Mouse (Mus musculus): ENCODE measurements around the gene Grb10. TPM values are rescaled to one million over a fixed set of nuclear protein-coding genes. Genes with fewer than 3 reads are reported as not detected.

The Grb10 gene
- polyA plus RNA-seq, 1 experiment, result 27.4 TPM

GRCm38 (mm10) chr11:12044245-12044644, 5.8 kb upstream of the Grb10 start:
- WGBS, result 59% methylated on average over 3 of the region's 3 CpGs
- no peak for DNase-seq
- TF ChIP-seq CTCF (IDR thresholded peaks at IDR 0.05; ENCODE audit: insufficient read depth, low read length), result peak; percentile 25; the same call in 1 of the 2 replicates
- no peak for TF ChIP-seq POLR2A (IDR thresholded peaks at IDR 0.05; ENCODE audit: borderline replicate concordance, extremely low read depth, low read depth, low read length)
- H3K4me3 ChIP-seq (replicated peaks; ENCODE audit: extremely low read depth, low read depth, low read length), result no peak overlapping the region
- no peaks in the 10 kb centered on the region for H3K4me1 ChIP-seq (ENCODE audit: control insufficient read depth, insufficient read depth, low read length)

- Histone ChIP-seq H3K4me3 (replicated peaks; ENCODE audit: extremely low read depth, low read depth, low read length) (no peak overlapping the region), H3K4me1 (ENCODE audit: control insufficient read depth, insufficient read depth, low read length) (no peaks in the 10 kb centered on the region)
- DNase-seq, result no peak
- TF ChIP-seq CTCF (IDR thresholded peaks at IDR 0.05; ENCODE audit: insufficient read depth, low read length) (no peak), POLR2A (IDR thresholded peaks at IDR 0.05; ENCODE audit: borderline replicate concordance, extremely low read depth, low read depth, low read length) (no peak)
- 78% methylated on average over 4 of the region's 4 CpGs for WGBS
Observed at GRCm38 (mm10) chr11:12041787-12042186, 3.3 kb upstream of the Grb10 start.

GRCm38 (mm10) chr11:12041379-12041778, 2.9 kb upstream of the Grb10 start:
- Histone ChIP-seq H3K4me3 (replicated peaks; ENCODE audit: extremely low read depth, low read depth, low read length) (no peak overlapping the region), H3K4me1 (ENCODE audit: control insufficient read depth, insufficient read depth, low read length) (no peaks in the 10 kb centered on the region)
- DNase-seq, result no peak
- 76% methylated on average over 6 of the region's 6 CpGs for WGBS
- TF ChIP-seq POLR2A (IDR thresholded peaks at IDR 0.05; ENCODE audit: borderline replicate concordance, extremely low read depth, low read depth, low read length) (no peak), CTCF (IDR thresholded peaks at IDR 0.05; ENCODE audit: insufficient read depth, low read length) (no peak)

- H3K4me1 ChIP-seq (ENCODE audit: control insufficient read depth, insufficient read depth, low read length), result no peaks in the 10 kb centered on the region
- no peak for DNase-seq
- no peak overlapping the region for H3K4me3 ChIP-seq (replicated peaks; ENCODE audit: extremely low read depth, low read depth, low read length)
- no peak for TF ChIP-seq CTCF (IDR thresholded peaks at IDR 0.05; ENCODE audit: insufficient read depth, low read length)
- no peak for TF ChIP-seq POLR2A (IDR thresholded peaks at IDR 0.05; ENCODE audit: borderline replicate concordance, extremely low read depth, low read depth, low read length)
- WGBS, result 87% methylated on average over 4 of the region's 4 CpGs
Observed at GRCm38 (mm10) chr11:12040391-12040790, 1.9 kb upstream of the Grb10 start.

GRCm38 (mm10) chr11:12039748-12040147, 1.3 kb upstream of the Grb10 start:
- 69% methylated on average over 6 of the region's 6 CpGs for WGBS
- Histone ChIP-seq H3K4me3 (replicated peaks; ENCODE audit: extremely low read depth, low read depth, low read length) (no peak overlapping the region), H3K4me1 (ENCODE audit: control insufficient read depth, insufficient read depth, low read length) (no peaks in the 10 kb centered on the region)
- 0 out of 2 replicates have a peak, but pooled peaks have one; percentile 8 for TF ChIP-seq CTCF (IDR thresholded peaks at IDR 0.05; ENCODE audit: insufficient read depth, low read length)
- no peak for TF ChIP-seq POLR2A (IDR thresholded peaks at IDR 0.05; ENCODE audit: borderline replicate concordance, extremely low read depth, low read depth, low read length)
- DNase-seq, result no peak

GRCm38 (mm10) chr11:12039098-12039497, 615 bp upstream of the Grb10 start:
- 42% methylated on average over 3 of the region's 3 CpGs for WGBS
- DNase-seq, result no peak
- no peaks in the 10 kb centered on the region for H3K4me1 ChIP-seq (ENCODE audit: control insufficient read depth, insufficient read depth, low read length)
- TF ChIP-seq POLR2A (IDR thresholded peaks at IDR 0.05; ENCODE audit: borderline replicate concordance, extremely low read depth, low read depth, low read length), result no peak
- TF ChIP-seq CTCF (IDR thresholded peaks at IDR 0.05; ENCODE audit: insufficient read depth, low read length), result no peak
- H3K4me3 ChIP-seq (replicated peaks; ENCODE audit: extremely low read depth, low read depth, low read length), result no peak overlapping the region

GRCm38 (mm10) chr11:12037689-12038469, 604 bp downstream of the Grb10 start:
- no peak for TF ChIP-seq CTCF (IDR thresholded peaks at IDR 0.05; ENCODE audit: insufficient read depth, low read length)
- no peak for TF ChIP-seq POLR2A (IDR thresholded peaks at IDR 0.05; ENCODE audit: borderline replicate concordance, extremely low read depth, low read depth, low read length)
- no peaks in the 10 kb centered on the region for H3K4me1 ChIP-seq (ENCODE audit: control insufficient read depth, insufficient read depth, low read length)
- H3K4me3 ChIP-seq (replicated peaks; ENCODE audit: extremely low read depth, low read depth, low read length), result peak overlapping the region; percentile 57
- DNase-seq, result peak; percentile 37
- WGBS, result 12% methylated on average over 48 of the region's 48 CpGs

- TF ChIP-seq POLR2A (IDR thresholded peaks at IDR 0.05; ENCODE audit: borderline replicate concordance, extremely low read depth, low read depth, low read length) (peak; percentile 79; the same call in 1 of the 2 replicates), CTCF (IDR thresholded peaks at IDR 0.05; ENCODE audit: insufficient read depth, low read length) (no peak)
- DNase-seq, result peak; percentile 65
Observed at GRCm38 (mm10) chr11:12037075-12037686, 1.3 kb downstream of the Grb10 start.

GRCm38 (mm10) chr11:12035916-12036910, 2.3 kb downstream of the Grb10 start:
- WGBS, result 5% methylated on average over 65 of the region's 65 CpGs
- H3K4me3 ChIP-seq (replicated peaks; ENCODE audit: extremely low read depth, low read depth, low read length), result peak overlapping the region; percentile 79
- peak; percentile 33 for DNase-seq

More at GRCm38 (mm10) chr11:12037075-12037686, 1.3 kb downstream of the Grb10 start:
- 1% methylated on average over 81 of the region's 93 CpGs for WGBS
- Histone ChIP-seq H3K4me1 (ENCODE audit: control insufficient read depth, insufficient read depth, low read length) (no peaks in the 10 kb centered on the region), H3K4me3 (replicated peaks; ENCODE audit: extremely low read depth, low read depth, low read length) (peak overlapping the region; percentile 79)

More at GRCm38 (mm10) chr11:12035916-12036910, 2.3 kb downstream of the Grb10 start:
- no peak for TF ChIP-seq POLR2A (IDR thresholded peaks at IDR 0.05; ENCODE audit: borderline replicate concordance, extremely low read depth, low read depth, low read length)
- no peak for TF ChIP-seq CTCF (IDR thresholded peaks at IDR 0.05; ENCODE audit: insufficient read depth, low read length)
- H3K4me1 ChIP-seq (ENCODE audit: control insufficient read depth, insufficient read depth, low read length), result no peaks in the 10 kb centered on the region

Measured in lung, adult 2 months (tissue).